ENCODE assay signal across 11 mouse cellular contexts in genomic region chr14:22093124-22093523, GRCm38 (mm10).
DNase-seq lines count a peak whose midpoint lies in the region; ATAC-seq and TF ChIP-seq lines count a peak whose summit lies in the region.
"Had no signal": no experiment of that assay in that cellular context is flagged by ENCODE, and none has a peak within 500 bp of the region (broad histone marks: within the 10 kb centered on the region; RNA-seq: fewer than 3 reads in every experiment).

No protein-coding gene starts in this region.

- TF ChIP-seq CTCF in kidney, postnatal 0 days (IDR thresholded peaks at IDR 0.05; ENCODE audit: low read depth), result no peak
- TF ChIP-seq CTCF in lung, postnatal 0 days (IDR thresholded peaks at IDR 0.05), result no peak

- H3K4me1 ChIP-seq in kidney, postnatal 0 days (replicated peaks; ENCODE audit: insufficient read depth, low read length), result peaks cover 18% of the 10 kb centered on the region; the same call in 1 of the 2 replicates
- peaks cover 28% of the 10 kb centered on the region for H3K4me1 ChIP-seq in heart, embryonic 12.5 days (replicated peaks)
- H3K4me1 ChIP-seq in lung, postnatal 0 days (ENCODE audit: insufficient read depth, low read depth, low read length), result peaks cover 20% of the 10 kb centered on the region; the same call in 1 of the 2 replicates

- peak; percentile 56 for DNase-seq in embryo, embryonic 10 days (ENCODE audit: low spot score)
- DNase-seq in embryo, embryonic 10.5 days (ENCODE audit: low spot score), result no peak
- DNase-seq in kidney, postnatal 0 days (ENCODE audit: low spot score), result peak; percentile 57
- DNase-seq in kidney, adult 18-20 months, result no peak
- DNase-seq in lung, postnatal 0 days (ENCODE audit: low spot score), result peak; percentile 63
- no peak for DNase-seq in left cerebral cortex, adult 11 months (ENCODE audit: low spot score)
- DNase-seq: cerebellum, postnatal 36 days; right cerebral cortex, postnatal 14 days; thymus, adult 2 months had no signal

- H3K27me3 ChIP-seq in kidney, postnatal 0 days (ENCODE audit: insufficient read depth, low read length), result no peaks in the 10 kb centered on the region
- H3K27me3 ChIP-seq in heart, embryonic 12.5 days (replicated peaks), result peaks cover 27% of the 10 kb centered on the region
- H3K27me3 ChIP-seq in lung, postnatal 0 days (replicated peaks; ENCODE audit: insufficient read depth, low read length), result no peaks in the 10 kb centered on the region

- H3K36me3 ChIP-seq in kidney, postnatal 0 days (ENCODE audit: insufficient read depth, low read length), result no peaks in the 10 kb centered on the region
- H3K36me3 ChIP-seq in heart, embryonic 12.5 days, result no peaks in the 10 kb centered on the region
- H3K36me3 ChIP-seq in lung, postnatal 0 days (ENCODE audit: insufficient read depth, low read length), result no peaks in the 10 kb centered on the region

- H3K9ac ChIP-seq in kidney, postnatal 0 days (ENCODE audit: low read depth, low read length), result no peak overlapping the region
- no peak overlapping the region for H3K9ac ChIP-seq in heart, embryonic 12.5 days
- no peak overlapping the region for H3K9ac ChIP-seq in lung, postnatal 0 days (replicated peaks; ENCODE audit: low read depth)

- WGBS in kidney, postnatal 0 days, result 37% methylated on average over 8 of the region's 8 CpGs
- WGBS in heart, embryonic 12.5 days, result 17% methylated on average over 8 of the region's 8 CpGs
- WGBS in lung, postnatal 0 days, result 27% methylated on average over 8 of the region's 8 CpGs

- no peak for ATAC-seq in kidney, postnatal 0 days (replicated peaks; ENCODE audit: low FRiP score, low read depth)
- ATAC-seq in heart, embryonic 12.5 days (ENCODE audit: insufficient number of reproducible peaks, low FRiP score), result 0 out of 2 replicates have a peak, but pooled peaks have one; percentile 64
- ATAC-seq in lung, postnatal 0 days, result peak; percentile 64
- ATAC-seq in activated CD4-positive, CD25-positive, alpha-beta regulatory T cell, adult 4 months, result no peak

- TF ChIP-seq EP300 in lung, postnatal 0 days (IDR thresholded peaks at IDR 0.05), result no peak

- no peak overlapping the region for H3K4me3 ChIP-seq in kidney, postnatal 0 days (replicated peaks; ENCODE audit: low read depth, low read length)
- no peak overlapping the region for H3K4me3 ChIP-seq in heart, embryonic 12.5 days
- no peak overlapping the region for H3K4me3 ChIP-seq in lung, postnatal 0 days (ENCODE audit: low read depth, low read length)

- no peak overlapping the region for H3K27ac ChIP-seq in kidney, postnatal 0 days
- no peak overlapping the region for H3K27ac ChIP-seq in heart, embryonic 12.5 days (ENCODE audit: poor library complexity, severe bottlenecking)
- no peak overlapping the region for H3K27ac ChIP-seq in lung, postnatal 0 days (ENCODE audit: low read length)

- no peak overlapping the region for H3K4me2 ChIP-seq in kidney, postnatal 0 days (ENCODE audit: low read length)
- H3K4me2 ChIP-seq in heart, embryonic 12.5 days, result peak overlapping the region; percentile 43
- no peak overlapping the region for H3K4me2 ChIP-seq in lung, postnatal 0 days (replicated peaks; ENCODE audit: low read depth, low read length)

- H3K9me3 ChIP-seq in kidney, postnatal 0 days (replicated peaks; ENCODE audit: low read length), result peaks cover 2% of the 10 kb centered on the region
- peaks cover 7% of the 10 kb centered on the region for H3K9me3 ChIP-seq in heart, embryonic 12.5 days (replicated peaks)
- H3K9me3 ChIP-seq in lung, postnatal 0 days (ENCODE audit: low read length), result no peaks in the 10 kb centered on the region

Comparison
In these comparisons a context has a peak if more than half of its experiments do, and no peak if none do; other contexts are left out.
1. DNase-seq: peak in embryo, embryonic 10 days (single experiment), kidney, postnatal 0 days (single experiment) and lung, postnatal 0 days (single experiment); none in embryo, embryonic 10.5 days (single experiment), kidney, adult 18-20 months (single experiment) and left cerebral cortex, adult 11 months (single experiment).
2. ATAC-seq: peak in heart, embryonic 12.5 days (single experiment) and lung, postnatal 0 days (single experiment); none in kidney, postnatal 0 days (single experiment) and activated CD4-positive, CD25-positive, alpha-beta regulatory T cell, adult 4 months (single experiment).